Mouse (Mus musculus) layer of hippocampus, adult 8-10 months (tissue): ENCODE results near the gene Peli1. TPM values are rescaled to one million over a fixed set of nuclear protein-coding genes. Genes with fewer than 3 reads are reported as not detected.
"Not testable (repeated sequence)": the region's sequence is repeated elsewhere in the genome, so short reads cannot be mapped to it uniquely, and the experiment has no call there.

ENCODE experiments used
- DNase-seq, 2 experiments: peaks; one replicate each; pipeline ENCODE4 v3.0.0; 2022; ENCODE audit warnings: low spot score in 2 of 2
- total RNA-seq, 4 experiments: library from RNA; stranded (reverse); gene quantifications; 2 replicates each; pipeline ENCODE4 v1.2.4; 2022

The Peli1 gene
- total RNA-seq, 4 experiments from 2014 or later, result 43.0 to 49.2 (median 46.6) TPM

DNA sequence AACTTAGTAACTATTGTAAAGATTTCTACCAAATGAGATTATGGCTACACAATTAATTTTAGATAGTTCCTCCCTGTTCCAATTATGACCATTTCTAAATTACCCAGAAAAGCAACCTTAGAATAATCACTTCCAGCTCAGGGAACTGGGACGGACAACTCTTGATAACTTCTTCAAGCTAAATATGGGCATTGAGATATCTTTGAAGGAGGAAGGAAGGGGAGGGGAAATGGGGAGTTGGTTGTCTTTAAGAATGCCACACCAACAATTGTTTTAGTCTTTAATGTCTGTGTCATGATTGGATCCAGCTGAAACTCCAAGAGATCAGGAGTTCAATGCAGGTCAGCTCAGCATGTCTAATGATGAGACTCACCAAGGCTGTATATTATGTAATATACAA, 91.6 kb downstream of the Peli1 start:
- DNase-seq, result no peak

DNA sequence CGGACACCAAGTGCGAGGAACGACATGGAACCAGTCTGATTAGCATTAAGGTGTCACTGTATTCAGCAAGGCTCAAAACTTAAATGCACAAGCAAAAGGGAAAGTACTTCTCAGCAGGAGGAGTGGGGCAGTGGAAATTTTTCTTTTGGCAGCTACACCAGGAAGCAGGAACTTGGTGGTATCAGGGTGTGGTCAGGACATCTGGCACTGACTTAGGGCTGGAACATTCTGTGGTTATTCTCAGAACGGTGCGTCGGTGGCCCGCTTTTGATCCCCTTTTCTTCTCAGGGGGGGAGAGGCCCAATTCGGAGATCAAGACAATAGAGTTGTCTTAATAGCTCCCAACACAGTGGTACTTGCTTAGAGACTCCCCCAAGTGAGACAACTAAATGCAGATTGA, 100.7 kb downstream of the Peli1 start:
- not testable (repeated sequence) for DNase-seq

DNA sequence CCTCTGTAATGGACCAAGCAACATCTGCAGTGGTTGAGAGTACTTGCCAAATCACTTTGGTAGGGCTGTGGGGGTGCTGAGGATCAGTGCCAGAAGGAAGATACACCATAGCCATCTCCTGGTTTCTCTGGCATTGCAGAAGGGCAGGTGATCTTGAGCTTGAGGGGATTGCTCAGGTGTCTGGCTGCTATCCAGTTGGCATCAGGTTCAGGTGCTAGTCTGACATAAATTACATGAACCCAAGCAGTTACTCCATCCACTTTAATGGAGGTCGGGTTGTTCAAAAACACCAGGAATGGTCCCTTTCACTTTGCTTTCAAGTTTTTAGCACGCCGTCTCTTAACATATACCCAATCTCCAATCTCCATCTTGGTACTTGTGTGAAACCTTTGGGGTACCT, 103.8 kb downstream of the Peli1 start:
- no peak for DNase-seq

Other genes with a start within 250 kb of the Peli1 start
- 10 to 100 TPM; 26.6 to 32.0 (median 28.0) TPM for gene Vps54, start 148.0 kb downstream of the Peli1 start, total RNA-seq